Mouse (Mus musculus) testis, adult 2 months (tissue): ENCODE measurements around the gene Luc7l.

ENCODE experiments used
- CTCF ChIP-seq: fragments of 200-500 bp; IDR thresholded peaks from 2 replicates; pipeline ENCODE4 v1.5.1; 2012; ENCODE audit warnings: low read depth, mild to moderate bottlenecking, inconsistent platforms, low read length, moderate library complexity; ENCODE audit not compliant: control insufficient read depth, insufficient read depth, insufficient replicate concordance
- POLR2A ChIP-seq: fragments of 200-500 bp; IDR thresholded peaks from 2 replicates; pipeline ENCODE4 v1.6.1; 2012; ENCODE audit warnings: low read depth, mild to moderate bottlenecking, inconsistent platforms, low read length, moderate library complexity; ENCODE audit not compliant: control insufficient read depth

GRCm38 (mm10) chr17:26234386-26234785 is 18.3 kb upstream of the Luc7l start:
- TF ChIP-seq POLR2A (no peak), CTCF (no peak)
